Mouse (Mus musculus): ENCODE data around the gene Shb.

- TF ChIP-seq CTCF (IDR thresholded peaks at IDR 0.05; ENCODE audit: control insufficient read depth, insufficient read depth, low read length) (no peak), POLR2A (IDR thresholded peaks at IDR 0.05; ENCODE audit: borderline replicate concordance, control insufficient read depth, low read depth, low read length) (no peak)
Measured at GRCm38 (mm10) chr4:45436383-45436913, 95.8 kb downstream of the Shb start.

Measured in bone marrow, adult 2 months (tissue).